Mouse (Mus musculus) olfactory bulb, adult 2 months (tissue): ENCODE measurements around the gene Mthfd2.

Source experiments
- CTCF ChIP-seq: fragments of 200-500 bp; IDR thresholded peaks from 2 replicates; pipeline ENCODE4 v1.5.1; 2012; ENCODE audit warnings: low read depth, mild to moderate bottlenecking, low read length, moderate library complexity; ENCODE audit not compliant: insufficient read depth
- POLR2A ChIP-seq: fragments of 200-500 bp; IDR thresholded peaks from 2 replicates; pipeline ENCODE4 v1.6.1; 2012; ENCODE audit warnings: mild to moderate bottlenecking, low read depth, low read length, moderate library complexity; ENCODE audit not compliant: insufficient read depth

GRCm38 (mm10) chr6:83349274-83349958, 23.7 kb upstream of the Mthfd2 start:
- TF ChIP-seq CTCF (peak; percentile 81), POLR2A (peak; percentile 87)
